Mouse (Mus musculus) layer of hippocampus, adult 18-20 months (tissue): ENCODE measurements at regions not wholly inside any gene's neighbourhood (a gene's known extent, or its start where the extent isn't known, plus 50 kb on each side); places are given as distances from the start of the nearest gene placed in this dataset.

Experiments
- DNase-seq, 2 experiments: peaks; one replicate each; pipeline ENCODE4 v3.0.0; 2022; ENCODE audit warnings: low spot score in 2 of 2

GRCm38 (mm10) chr13:34395504-34395903 lies 50.5 kb upstream of the Slc22a23 start:
- DNase-seq: no peak

GRCm38 (mm10) chr13:34395010-34395409 lies 50.0 kb upstream of the Slc22a23 start:
- no peak for DNase-seq
